Mouse (Mus musculus): ENCODE data around the gene Nol6. TPM values are rescaled to one million over a fixed set of nuclear protein-coding genes. Genes with fewer than 3 reads are reported as not detected.

Gene Nol6
- polyA plus RNA-seq, 1 experiment: 88.4 TPM

- TF ChIP-seq GATA1 (IDR thresholded peaks at IDR 0.05; ENCODE audit: low read length): no peak
Observed at GRCm38 (mm10) chr4:41134935-41135710, 10.9 kb upstream of the Nol6 start.

DNA sequence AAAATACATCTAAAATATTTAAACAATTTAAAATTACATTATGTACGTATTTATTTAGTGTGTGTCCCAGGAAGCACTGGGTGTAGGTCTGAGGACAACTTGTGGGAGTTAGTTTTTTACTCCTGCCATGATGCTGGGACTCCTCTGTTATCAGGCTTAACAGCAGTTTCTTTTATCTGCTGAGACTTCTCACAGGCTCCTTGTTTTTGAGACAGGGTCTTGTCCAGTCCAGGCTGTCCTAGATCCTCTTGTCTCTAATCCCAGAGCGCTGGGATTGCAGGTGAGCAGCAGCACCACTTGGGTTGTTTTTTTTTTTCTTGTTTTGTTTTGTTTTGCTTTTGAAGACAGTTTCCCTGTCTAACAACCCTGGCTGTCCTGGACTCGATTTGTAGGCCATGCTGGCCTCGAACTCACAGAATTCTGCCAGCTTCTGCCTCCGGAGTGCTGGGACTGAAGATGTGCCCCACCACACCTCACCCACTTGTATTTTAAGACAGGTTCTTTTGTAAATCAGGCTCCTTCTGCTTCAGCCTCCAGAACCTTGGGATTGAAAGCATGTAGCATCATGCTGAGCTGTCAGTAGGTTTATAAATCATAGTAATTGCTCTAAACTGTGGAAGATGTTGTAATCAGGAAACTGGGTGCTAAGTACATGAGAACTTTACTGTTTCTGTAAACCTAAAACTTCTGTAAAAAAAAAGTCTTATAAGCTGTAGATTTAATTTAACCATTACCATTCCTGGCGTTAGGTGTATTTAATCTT, 9.5 kb upstream of the Nol6 start:
- no peak for TF ChIP-seq GATA1 (IDR thresholded peaks at IDR 0.05; ENCODE audit: low read length)

DNA sequence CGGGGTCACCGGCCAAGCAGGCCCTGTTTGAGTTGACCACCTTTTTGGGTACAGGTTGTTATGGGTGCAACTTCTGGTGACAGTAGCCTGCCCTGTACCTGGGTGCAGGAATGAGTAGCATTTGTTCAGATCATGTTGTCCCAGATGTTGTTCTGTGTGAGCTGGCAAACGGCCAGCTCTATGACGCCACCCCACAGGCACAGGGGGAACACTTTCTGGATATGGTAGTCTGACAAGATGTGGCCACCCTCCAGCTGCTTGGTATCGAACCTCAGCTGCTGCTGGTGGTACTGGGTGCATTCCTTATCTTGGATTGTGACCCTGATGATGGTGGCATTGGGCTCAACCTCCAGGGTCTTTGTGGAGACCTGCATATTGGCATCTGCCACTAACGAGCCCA, 8.2 kb upstream of the Nol6 start:
- no peak for TF ChIP-seq GATA1 (IDR thresholded peaks at IDR 0.05; ENCODE audit: low read length)

DNA sequence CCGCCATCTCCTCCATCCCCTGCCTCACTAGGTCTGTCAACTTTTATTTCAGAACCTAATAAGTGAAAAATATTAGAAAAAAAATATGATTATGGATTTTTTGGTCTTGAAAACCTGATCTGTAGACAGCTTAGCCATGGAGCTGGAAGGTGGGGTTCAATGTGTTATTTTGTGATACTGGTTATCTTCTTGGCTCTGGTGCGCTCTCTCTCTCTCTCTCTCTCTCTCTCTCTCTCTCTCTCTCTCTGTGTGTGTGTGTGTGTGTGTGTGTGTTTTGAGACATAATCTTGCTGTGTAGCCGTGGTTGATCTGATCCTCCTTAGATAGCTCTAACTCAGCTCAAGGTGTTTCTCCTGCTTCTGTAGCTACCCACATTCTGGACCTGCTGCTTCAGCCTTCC, 5.6 kb upstream of the Nol6 start:
- TF ChIP-seq GATA1 (IDR thresholded peaks at IDR 0.05; ENCODE audit: low read length): no peak

DNA sequence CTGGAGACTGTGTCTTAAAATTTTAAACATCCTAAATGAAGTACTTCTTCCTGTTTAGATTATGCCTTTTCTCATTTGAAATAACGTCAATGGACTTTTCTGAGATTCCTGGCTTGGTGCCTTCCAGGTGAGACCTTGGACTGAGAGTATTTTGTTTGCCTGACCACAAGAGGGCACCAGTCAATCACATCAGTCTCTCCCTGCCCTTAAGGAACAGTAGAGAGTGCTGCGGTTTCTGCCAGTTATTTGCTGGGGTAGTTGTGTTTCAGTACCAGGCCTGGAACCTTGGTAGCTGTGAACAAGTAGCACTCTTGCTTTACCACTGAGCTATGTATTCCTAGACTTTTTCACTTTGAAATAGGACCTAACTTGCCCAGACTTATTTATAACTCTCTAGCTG, 5.2 kb upstream of the Nol6 start:
- TF ChIP-seq GATA1 (IDR thresholded peaks at IDR 0.05; ENCODE audit: low read length): no peak

GRCm38 (mm10) chr4:41118706-41119292, 5.5 kb downstream of the Nol6 start:
- no peak for TF ChIP-seq GATA1 (IDR thresholded peaks at IDR 0.05; ENCODE audit: low read length)

- TF ChIP-seq GATA1 (IDR thresholded peaks at IDR 0.05; ENCODE audit: low read length): no peak
Observed at GRCm38 (mm10) chr4:41116817-41117216, 7.4 kb downstream of the Nol6 start.

GRCm38 (mm10) chr4:41115793-41116192, 8.5 kb downstream of the Nol6 start:
- no peak for TF ChIP-seq GATA1 (IDR thresholded peaks at IDR 0.05; ENCODE audit: low read length)

- no peak for TF ChIP-seq GATA1 (IDR thresholded peaks at IDR 0.05; ENCODE audit: low read length)
Observed at GRCm38 (mm10) chr4:41115074-41115473, 9.2 kb downstream of the Nol6 start.

DNA sequence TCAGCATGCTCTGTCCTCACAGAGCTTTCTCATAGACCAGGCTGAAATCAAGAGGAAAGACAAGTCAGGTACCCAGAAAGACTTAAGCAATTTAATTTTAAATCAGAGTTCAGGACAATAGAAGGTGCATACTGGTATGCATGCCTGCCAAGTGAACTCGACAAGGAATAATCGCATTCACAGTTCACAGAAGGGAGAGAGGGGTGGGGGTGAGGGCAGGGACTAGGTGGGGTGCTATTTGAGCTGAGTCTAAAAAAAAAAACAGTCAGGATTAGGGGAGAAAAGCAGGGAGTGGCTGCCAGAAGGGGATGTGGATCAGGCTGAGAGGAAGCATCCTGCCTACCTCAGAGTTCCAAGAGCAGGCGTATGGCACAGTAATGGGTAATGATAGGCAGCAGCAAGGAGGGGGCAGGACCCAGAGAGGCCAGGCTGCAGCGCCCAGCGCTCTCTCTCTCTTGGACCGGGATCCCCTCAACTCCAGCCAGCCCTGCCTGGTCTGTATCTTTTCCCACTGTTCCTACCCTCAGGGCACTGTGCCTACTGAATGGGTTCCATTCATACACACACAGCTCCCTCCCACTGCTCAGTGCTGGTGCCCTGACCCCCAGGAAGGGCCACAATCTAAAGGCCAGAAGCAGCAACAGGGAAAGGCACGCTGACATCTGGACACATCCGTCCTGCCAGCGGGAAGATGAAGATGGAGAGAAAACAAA, 9.7 kb downstream of the Nol6 start:
- no peak for TF ChIP-seq GATA1 (IDR thresholded peaks at IDR 0.05; ENCODE audit: low read length)

GRCm38 (mm10) chr4:41108717-41109425, 15.4 kb downstream of the Nol6 start:
- TF ChIP-seq GATA1 (IDR thresholded peaks at IDR 0.05; ENCODE audit: low read length): no peak

GRCm38 (mm10) chr4:41107440-41107839, 16.8 kb downstream of the Nol6 start:
- TF ChIP-seq GATA1 (IDR thresholded peaks at IDR 0.05; ENCODE audit: low read length): no peak

DNA sequence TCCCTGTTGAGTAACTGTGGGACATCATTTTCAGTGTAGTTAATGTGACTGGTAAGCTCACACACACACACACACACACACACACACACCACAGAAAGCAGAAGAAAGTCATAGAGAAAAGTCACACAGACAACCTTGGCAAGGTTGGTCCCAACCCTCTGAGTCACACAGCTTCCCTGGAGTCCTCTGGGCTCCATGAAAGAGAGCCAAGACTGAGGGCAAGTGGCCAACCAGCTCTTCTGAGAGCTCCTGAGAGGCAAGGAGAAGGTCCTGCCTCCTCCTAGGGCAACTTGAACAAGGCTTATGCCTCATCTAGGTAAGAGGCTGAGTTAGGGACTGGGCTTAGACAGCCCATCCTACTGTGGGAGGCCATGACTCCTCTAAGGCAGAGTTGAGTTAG, 21.4 kb downstream of the Nol6 start:
- TF ChIP-seq GATA1 (IDR thresholded peaks at IDR 0.05; ENCODE audit: low read length): no peak

DNA sequence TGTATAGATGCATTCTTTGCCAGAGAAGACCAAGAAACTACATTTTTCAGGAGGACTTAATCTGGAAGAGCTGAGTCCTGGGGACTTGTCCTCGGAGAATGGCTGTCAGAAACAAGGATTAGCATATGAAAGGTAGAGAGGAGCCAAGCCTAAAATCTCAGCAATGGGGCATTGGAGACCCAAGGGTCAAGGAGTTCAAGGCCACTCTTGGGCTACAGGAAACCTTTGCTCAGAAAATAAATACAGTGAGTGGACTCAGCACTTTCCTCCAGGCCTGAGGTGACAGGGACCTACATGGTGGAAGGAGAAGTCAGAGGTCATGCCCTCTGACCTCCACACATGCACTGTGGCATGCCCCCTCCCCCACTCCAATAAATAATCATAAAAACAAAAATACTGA, 23.3 kb downstream of the Nol6 start:
- no peak for TF ChIP-seq GATA1 (IDR thresholded peaks at IDR 0.05; ENCODE audit: low read length)

- no peak for TF ChIP-seq GATA1 (IDR thresholded peaks at IDR 0.05; ENCODE audit: low read length)
Observed at GRCm38 (mm10) chr4:41098577-41098951, 25.7 kb downstream of the Nol6 start.

Data from G1E-ER4 (cell line).